Mouse (Mus musculus) cortical plate, adult 2 months (tissue): ENCODE results near the gene Slc38a1.

Experiments
- CTCF ChIP-seq: fragments of 200-500 bp; IDR thresholded peaks from 2 replicates; pipeline ENCODE4 v1.5.1; 2011; ENCODE audit warnings: mild to moderate bottlenecking, control low read depth, low read length; ENCODE audit not compliant: insufficient read depth; ENCODE audit errors: extremely low read depth
- POLR2A ChIP-seq: fragments of 200-500 bp; IDR thresholded peaks from 2 replicates; pipeline ENCODE4 v1.6.1; 2011; ENCODE audit warnings: mild to moderate bottlenecking, low read length, control low read depth; ENCODE audit not compliant: insufficient read depth; ENCODE audit errors: extremely low read depth

- TF ChIP-seq POLR2A = no peak
- TF ChIP-seq CTCF = no peak
Measured at GRCm38 (mm10) chr15:96689919-96690318, 47.2 kb upstream of the Slc38a1 start.
